Mouse (Mus musculus) embryonic facial prominence, embryonic 12.5 days (tissue): ENCODE data around the gene Rnf126. TPM values are rescaled to one million over a fixed set of nuclear protein-coding genes. Genes with fewer than 3 reads are reported as not detected.
A peak's percentile ranks its signal among the peaks of the same experiment; 100 is the strongest.

Source experiments
- ATAC-seq: fragments of 200-750 bp; cut with Nextera tagmentation; 2 replicates; pipeline ENCODE4 v1.8.0; 2017; ENCODE audit not compliant: insufficient number of reproducible peaks, insufficient read depth, low FRiP score, low TSS enrichment
- H3K27ac ChIP-seq: fragments of 300-500 bp; sonication (generic); 2 replicates; pipeline ENCODE4 v1.5.1; 2016; ENCODE audit warnings: mild to moderate bottlenecking
- H3K27me3 ChIP-seq: fragments of 300-500 bp; sonication (generic); 2 replicates; pipeline ENCODE4 v1.6.1; 2016; ENCODE audit warnings: mild to moderate bottlenecking, moderate library complexity
- H3K36me3 ChIP-seq: fragments of 300-500 bp; sonication (generic); 2 replicates; pipeline ENCODE4 v1.6.1; 2016; ENCODE audit warnings: mild to moderate bottlenecking
- H3K4me1 ChIP-seq: fragments of 300-500 bp; sonication (generic); 2 replicates; pipeline ENCODE4 v1.6.1; 2016
- H3K4me2 ChIP-seq: fragments of 300-500 bp; sonication (generic); replicated peaks from 2 replicates; pipeline ENCODE4 v1.6.1; 2016; ENCODE audit warnings: mild to moderate bottlenecking, moderate library complexity
- H3K4me3 ChIP-seq: fragments of 300-500 bp; sonication (generic); 2 replicates; pipeline ENCODE4 v1.5.1; 2016; ENCODE audit warnings: mild to moderate bottlenecking
- H3K9ac ChIP-seq: fragments of 300-500 bp; sonication (generic); 2 replicates; pipeline ENCODE4 v1.6.1; 2016; ENCODE audit warnings: mild to moderate bottlenecking, moderate library complexity
- H3K9me3 ChIP-seq: fragments of 300-500 bp; sonication (generic); 2 replicates; pipeline ENCODE4 v1.6.1; 2016; ENCODE audit warnings: mild to moderate bottlenecking, moderate library complexity
- WGBS: fragments of 180-500 bp; shearing (Covaris S2); methylation state at CpG from one replicate; pipeline ENCODE4 v1.1.7; 2016; 5-methylcytosine and 5-hydroxymethylcytosine counted together
- polyA plus RNA-seq: library from polyadenylated mRNA; unstranded; fragments of >200 nt; fragmentation: Nextera tagmentation; extraction: Ambion mirVana; gene quantifications from 2 replicates; pipeline ENCODE4 v1.2.1, GENCODE M21; 2016

Gene Rnf126
- polyA plus RNA-seq, 1 experiment from 2014 or later, result 109 TPM

GRCm38 (mm10) chr10:79777103-79777531, 10.4 kb upstream of the Rnf126 start, which contains the start of gene Fstl3:
Gene Fstl3, plus strand, starts transcription at chr10:79777272.
- H3K4me2 ChIP-seq, result peak within 1 kb of the TSS; percentile 70
- ATAC-seq, result no peak
- 1% methylated on average over 39 of the region's 39 CpGs for WGBS
- peaks cover 36% of the 10 kb centered on the region for H3K27me3 ChIP-seq
- H3K4me3 ChIP-seq, result peak within 1 kb of the TSS; percentile 37
- no peak within 1 kb of the TSS for H3K27ac ChIP-seq
- H3K9ac ChIP-seq, result peak within 1 kb of the TSS; percentile 45
- H3K36me3 ChIP-seq, result no peaks in the 10 kb centered on the region
- H3K4me1 ChIP-seq, result peaks cover 24% of the 10 kb centered on the region
- no peaks in the 10 kb centered on the region for H3K9me3 ChIP-seq

GRCm38 (mm10) chr10:79774486-79775279, 7.9 kb upstream of the Rnf126 start:
- Histone ChIP-seq H3K4me2 (no peak overlapping the region), H3K4me1 (peaks cover 11% of the 10 kb centered on the region), H3K36me3 (no peaks in the 10 kb centered on the region), H3K9me3 (no peaks in the 10 kb centered on the region), H3K27me3 (peaks cover 24% of the 10 kb centered on the region), H3K27ac (no peak overlapping the region), H3K4me3 (no peak overlapping the region), H3K9ac (no peak overlapping the region)
- WGBS, result 63% methylated on average over 5 of the region's 5 CpGs
- no peak for ATAC-seq

GRCm38 (mm10) chr10:79773208-79773607, 6.5 kb upstream of the Rnf126 start:
- no peak overlapping the region for H3K27ac ChIP-seq
- H3K9me3 ChIP-seq, result no peaks in the 10 kb centered on the region
- H3K4me2 ChIP-seq, result no peak overlapping the region
- H3K4me1 ChIP-seq, result peaks cover 12% of the 10 kb centered on the region
- no peaks in the 10 kb centered on the region for H3K36me3 ChIP-seq
- WGBS, result 83% methylated on average over 2 of the region's 2 CpGs
- ATAC-seq, result no peak
- H3K27me3 ChIP-seq, result peaks cover 10% of the 10 kb centered on the region
- H3K9ac ChIP-seq, result no peak overlapping the region
- no peak overlapping the region for H3K4me3 ChIP-seq

GRCm38 (mm10) chr10:79772320-79772719, 5.6 kb upstream of the Rnf126 start:
- peaks cover 10% of the 10 kb centered on the region for H3K4me1 ChIP-seq

GRCm38 (mm10) chr10:79769329-79769728, 2.6 kb upstream of the Rnf126 start:
- no peaks in the 10 kb centered on the region for H3K27me3 ChIP-seq
- no peak overlapping the region for H3K4me2 ChIP-seq
- WGBS, result 50% methylated on average over 4 of the region's 4 CpGs
- no peaks in the 10 kb centered on the region for H3K36me3 ChIP-seq
- no peak overlapping the region for H3K27ac ChIP-seq
- no peak overlapping the region for H3K9ac ChIP-seq
- peaks cover 23% of the 10 kb centered on the region for H3K4me1 ChIP-seq
- no peak for ATAC-seq
- H3K9me3 ChIP-seq, result no peaks in the 10 kb centered on the region
- H3K4me3 ChIP-seq, result no peak overlapping the region

More at GRCm38 (mm10) chr10:79772320-79772719, 5.6 kb upstream of the Rnf126 start:
- Histone ChIP-seq H3K4me2 (no peak overlapping the region), H3K27ac (no peak overlapping the region), H3K36me3 (no peaks in the 10 kb centered on the region), H3K4me3 (no peak overlapping the region), H3K27me3 (peaks cover 1% of the 10 kb centered on the region), H3K9ac (no peak overlapping the region), H3K9me3 (no peaks in the 10 kb centered on the region)
- WGBS, result 91% methylated on average over 3 of the region's 3 CpGs
- ATAC-seq, result no peak

- 4% methylated on average over 5 of the region's 5 CpGs for WGBS
- H3K27me3 ChIP-seq, result no peaks in the 10 kb centered on the region
- H3K9me3 ChIP-seq, result no peaks in the 10 kb centered on the region
- no peak for ATAC-seq
- no peak overlapping the region for H3K4me3 ChIP-seq
- 0 out of 2 replicates have a peak overlapping the region, but pooled peaks have one; percentile 1 for H3K27ac ChIP-seq
- no peak overlapping the region for H3K9ac ChIP-seq
- H3K4me2 ChIP-seq, result peak overlapping the region; percentile 79; the same call in 1 of the 2 replicates
- H3K36me3 ChIP-seq, result no peaks in the 10 kb centered on the region
- H3K4me1 ChIP-seq, result peaks cover 27% of the 10 kb centered on the region
Observed at GRCm38 (mm10) chr10:79768400-79768799, 1.6 kb upstream of the Rnf126 start.

- Histone ChIP-seq H3K9me3 (no peaks in the 10 kb centered on the region), H3K9ac (peak overlapping the region; percentile 96), H3K27ac (peak overlapping the region; percentile 93), H3K27me3 (no peaks in the 10 kb centered on the region), H3K4me2 (peak overlapping the region; percentile 79), H3K4me3 (peak overlapping the region; percentile 89), H3K4me1 (peaks cover 28% of the 10 kb centered on the region), H3K36me3 (peaks cover 2% of the 10 kb centered on the region; the same call in 1 of the 2 replicates)
- peak; percentile 81 for ATAC-seq
- 13% methylated on average over 40 of the region's 40 CpGs for WGBS
Observed at GRCm38 (mm10) chr10:79767372-79768244, 856 bp upstream of the Rnf126 start.

- Histone ChIP-seq H3K36me3 (peaks cover 17% of the 10 kb centered on the region), H3K9me3 (no peaks in the 10 kb centered on the region), H3K4me2 (peak overlapping the region; percentile 79), H3K9ac (peak overlapping the region; percentile 96), H3K27ac (peak overlapping the region; percentile 93), H3K4me1 (peaks cover 28% of the 10 kb centered on the region), H3K4me3 (peak overlapping the region; percentile 89), H3K27me3 (no peaks in the 10 kb centered on the region)
- WGBS, result 7% methylated on average over 16 of the region's 16 CpGs
- ATAC-seq, result no peak
Observed at GRCm38 (mm10) chr10:79766001-79766507, 698 bp downstream of the Rnf126 start.

GRCm38 (mm10) chr10:79765228-79765745, 1.5 kb downstream of the Rnf126 start:
- H3K9ac ChIP-seq, result peak overlapping the region; percentile 96
- whole genome bisulfite sequencing, result 76% methylated on average over 2 of the region's 2 CpGs
- no peaks in the 10 kb centered on the region for H3K27me3 ChIP-seq
- H3K4me3 ChIP-seq, result peak overlapping the region; percentile 89
- peak overlapping the region; percentile 79 for H3K4me2 ChIP-seq
- no peak overlapping the region for H3K27ac ChIP-seq
- H3K36me3 ChIP-seq, result peaks cover 25% of the 10 kb centered on the region
- no peaks in the 10 kb centered on the region for H3K9me3 ChIP-seq
- ATAC-seq, result no peak
- H3K4me1 ChIP-seq, result peaks cover 28% of the 10 kb centered on the region

- Histone ChIP-seq H3K9me3 (no peaks in the 10 kb centered on the region), H3K27ac (no peak overlapping the region), H3K9ac (no peak overlapping the region), H3K4me3 (no peak overlapping the region), H3K4me1 (peaks cover 28% of the 10 kb centered on the region), H3K4me2 (no peak overlapping the region), H3K27me3 (no peaks in the 10 kb centered on the region), H3K36me3 (peaks cover 32% of the 10 kb centered on the region)
- no peak for ATAC-seq
- 81% methylated on average over 7 of the region's 7 CpGs for WGBS
Observed at GRCm38 (mm10) chr10:79764234-79764633, 2.5 kb downstream of the Rnf126 start.

GRCm38 (mm10) chr10:79762875-79763274, 3.9 kb downstream of the Rnf126 start:
- Histone ChIP-seq H3K27me3 (no peaks in the 10 kb centered on the region), H3K9me3 (no peaks in the 10 kb centered on the region), H3K9ac (no peak overlapping the region), H3K4me2 (no peak overlapping the region), H3K36me3 (peaks cover 46% of the 10 kb centered on the region), H3K27ac (no peak overlapping the region), H3K4me3 (no peak overlapping the region), H3K4me1 (peaks cover 23% of the 10 kb centered on the region)
- 87% methylated on average over 3 of the region's 3 CpGs for WGBS
- no peak for ATAC-seq
